Mouse (Mus musculus) fibroblast of lung, adult 2 months (primary cell): ENCODE results near the gene Clcn6.

ENCODE experiments used
- DNase-seq: peaks from one replicate; pipeline ENCODE4 v3.0.0-alpha.2; 2011; ENCODE audit warnings: low read depth

Gene Clcn6

GRCm38 (mm10) chr4:147985205-147986132 is 53.2 kb downstream of the Clcn6 start, which contains the start of gene Nppb:
Nppb (plus strand) TSS chr4:147985788.
- no peak for DNase-seq

- DNase-seq, result no peak
These were observed 59.2 kb downstream of the Clcn6 start for GRCm38 (mm10) chr4:147979441-147979860.

- DNase-seq, result no peak
These were observed 60.2 kb downstream of the Clcn6 start for GRCm38 (mm10) chr4:147978391-147978790.

DNA sequence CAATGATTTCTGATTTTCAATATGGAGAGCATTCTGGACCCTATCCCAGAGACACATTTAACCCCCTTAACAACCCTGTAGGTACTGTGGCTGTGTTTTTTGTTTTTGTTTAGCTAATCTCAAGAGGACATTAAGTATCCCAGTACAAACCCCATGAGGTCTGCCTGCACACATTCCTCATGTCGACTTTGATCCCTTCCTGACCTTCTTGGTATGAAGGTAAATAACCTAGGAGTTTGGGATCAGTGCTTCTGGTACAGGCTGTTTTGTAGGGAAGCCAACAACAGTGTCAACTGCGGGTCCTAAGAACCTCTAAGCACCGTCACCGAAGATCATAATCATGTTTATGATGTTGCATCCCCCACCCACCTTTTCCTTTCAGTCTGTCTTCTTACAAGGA is 60.9 kb downstream of the Clcn6 start:
- DNase-seq, result no peak

DNA sequence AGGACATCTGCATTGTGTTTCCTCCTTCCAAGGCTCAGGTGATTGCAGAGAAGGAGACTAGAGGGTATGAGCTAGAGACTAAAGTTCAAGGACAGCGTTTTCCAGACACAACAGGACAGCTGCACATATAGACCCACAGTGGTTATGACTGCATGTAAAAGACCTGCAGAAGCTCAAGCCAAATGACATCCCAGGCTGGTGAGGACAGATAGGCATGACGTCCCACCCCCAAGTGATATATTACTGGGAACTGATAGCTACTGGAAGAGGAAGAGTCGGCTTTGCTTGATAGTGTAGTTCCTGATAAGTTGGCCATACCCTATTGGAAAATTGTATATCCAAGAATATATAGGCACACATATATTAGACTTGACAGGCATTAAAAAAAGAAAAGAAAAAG is 62.4 kb downstream of the Clcn6 start:
- no peak for DNase-seq

DNA sequence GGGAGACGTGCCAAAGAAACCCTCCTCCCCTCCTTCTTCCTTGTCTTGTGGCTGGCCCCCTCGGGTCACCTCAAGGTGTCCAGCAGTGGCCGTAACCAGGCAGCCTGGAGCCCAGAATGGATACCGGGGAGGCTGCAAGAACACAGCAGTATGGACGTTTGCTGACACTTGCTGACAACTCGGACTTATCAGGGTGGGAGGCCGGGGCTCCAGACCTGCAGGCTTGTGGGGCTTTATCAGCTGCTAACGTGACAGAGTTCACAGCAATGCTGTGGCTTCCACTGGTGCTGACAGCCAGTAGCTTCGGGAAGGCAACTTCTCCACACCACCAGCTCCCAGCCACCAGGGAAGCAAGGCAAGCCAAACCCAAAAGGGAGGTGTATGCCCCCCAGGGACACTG is 69.3 kb downstream of the Clcn6 start:
- DNase-seq, result no peak

- DNase-seq, result no peak
These were observed 69.8 kb downstream of the Clcn6 start for GRCm38 (mm10) chr4:147968816-147969215.

DNA sequence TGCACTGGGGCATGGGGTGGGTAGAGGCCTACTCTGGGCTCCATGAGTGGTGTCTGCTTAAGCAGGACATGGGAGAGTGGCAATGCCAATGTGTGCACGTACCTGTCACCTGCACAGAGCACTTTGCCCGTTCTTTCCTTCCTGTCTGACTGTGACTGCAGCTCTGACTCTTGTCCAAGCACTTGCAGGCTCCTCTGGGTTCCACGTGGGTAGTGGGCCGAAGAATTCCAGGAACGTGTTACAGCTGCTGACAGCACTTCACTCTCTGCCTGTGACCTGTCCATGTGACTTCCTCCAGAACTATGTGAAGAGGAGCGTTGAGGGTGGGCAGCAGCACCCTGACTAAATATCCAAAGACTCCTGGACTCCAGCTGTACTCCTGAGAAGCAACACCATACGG is 72.9 kb downstream of the Clcn6 start:
- DNase-seq, result no peak

DNA sequence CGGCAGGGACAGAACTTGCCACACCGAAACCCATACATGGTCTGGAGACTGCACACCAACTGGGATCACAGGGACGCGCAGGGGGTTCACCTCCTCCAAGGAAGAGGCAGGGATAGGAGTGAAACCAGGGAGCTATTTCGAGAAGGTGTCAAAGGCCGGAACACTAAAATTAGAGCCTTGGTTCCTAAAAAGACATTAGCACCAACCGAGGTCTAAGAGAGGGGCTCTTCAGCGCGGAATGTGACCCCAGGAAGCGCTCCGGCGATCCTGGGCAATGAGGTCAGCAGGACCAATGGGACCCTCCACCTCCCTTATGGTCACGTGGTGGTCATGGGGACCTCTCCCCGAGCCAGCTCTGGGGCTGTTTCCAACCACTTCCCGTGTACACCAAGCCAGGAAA is 75.0 kb downstream of the Clcn6 start:
- DNase-seq, result no peak

DNA sequence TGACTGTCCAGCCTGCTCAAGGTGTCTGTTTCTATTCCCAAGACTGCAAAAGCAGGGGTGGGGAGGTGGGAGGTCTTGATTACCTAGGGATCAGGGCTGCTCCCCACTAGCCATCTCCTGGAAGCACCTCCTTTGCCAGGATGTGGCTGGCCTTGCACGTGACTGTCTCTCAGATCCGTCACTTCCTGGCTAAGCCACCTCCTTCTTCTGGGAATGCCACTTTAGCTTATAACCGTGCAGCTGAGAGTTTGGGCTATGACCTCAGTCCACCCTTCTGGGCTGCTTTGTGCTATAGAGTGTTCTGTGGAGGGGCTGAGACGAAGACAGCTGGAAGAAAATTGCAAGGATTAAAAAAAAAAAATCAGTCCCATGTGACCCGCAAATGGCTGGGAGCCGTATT is 75.8 kb downstream of the Clcn6 start:
- DNase-seq, result no peak

DNA sequence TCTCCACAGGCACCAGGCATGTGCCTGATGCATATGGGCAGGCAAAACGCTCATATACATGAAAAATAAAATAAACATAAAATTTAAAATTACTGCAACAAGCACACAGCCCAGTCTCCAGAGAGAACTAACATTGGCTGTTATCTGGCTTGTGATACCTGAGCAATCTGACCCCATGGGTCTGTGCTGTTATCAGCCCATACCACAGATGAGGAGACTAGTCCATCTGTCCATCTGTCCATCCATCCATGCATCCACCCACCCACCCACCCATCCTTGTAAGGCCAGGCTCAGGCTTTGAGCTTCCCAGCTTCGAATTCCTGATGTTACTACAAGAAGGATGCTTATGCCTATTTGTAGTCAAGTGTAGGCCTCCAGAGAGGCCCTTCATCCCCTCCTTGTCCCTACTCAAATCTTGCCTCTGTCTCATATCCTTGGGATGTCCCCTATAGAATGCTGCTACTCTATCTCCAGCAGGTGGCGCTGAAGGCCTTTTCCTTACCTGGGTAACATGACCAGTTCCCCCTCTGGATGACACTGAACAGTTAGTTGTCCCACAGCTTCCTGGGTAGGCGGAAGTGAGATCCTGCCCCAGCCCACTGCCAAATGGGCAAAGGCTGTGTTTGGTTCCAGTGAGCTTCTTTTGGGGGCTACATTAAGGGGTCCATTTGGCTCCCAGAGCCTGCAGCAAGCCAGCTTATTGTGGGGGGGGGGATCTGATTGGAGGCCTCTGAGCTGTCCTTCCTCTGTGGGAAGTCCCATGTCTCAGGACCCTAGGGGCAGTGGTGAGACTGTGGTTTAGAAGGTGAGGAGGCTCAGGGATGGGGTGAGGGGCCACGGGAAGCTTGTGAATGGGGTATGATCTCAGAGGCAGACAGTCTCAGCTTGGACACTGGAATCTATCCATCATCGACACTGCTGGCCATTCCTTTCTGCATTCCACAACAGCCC is 78.5 kb downstream of the Clcn6 start:
- DNase-seq, result no peak

GRCm38 (mm10) chr4:147957141-147957540 is 81.5 kb downstream of the Clcn6 start:
- no peak for DNase-seq
